Mouse (Mus musculus) hindbrain, embryonic 16.5 days (tissue): ENCODE results near the gene Snapin. TPM values are rescaled to one million over a fixed set of nuclear protein-coding genes. Genes with fewer than 3 reads are reported as not detected.

Source experiments
- ATAC-seq: fragments of 200-750 bp; cut with Nextera tagmentation; 2 replicates; pipeline ENCODE4 v1.8.0; 2017; ENCODE audit warnings: moderate TSS enrichment, moderate library complexity
- H3K27ac ChIP-seq: fragments of 300-500 bp; sonication (generic); 2 replicates; pipeline ENCODE4 v1.5.1; 2014; ENCODE audit warnings: low read depth, mild to moderate bottlenecking, control low read depth, low read length, moderate library complexity
- H3K27me3 ChIP-seq: fragments of 300-500 bp; sonication (generic); replicated peaks from 2 replicates; pipeline ENCODE4 v1.6.1; 2014; ENCODE audit warnings: low read length; ENCODE audit not compliant: control insufficient read depth, insufficient read depth
- H3K36me3 ChIP-seq: fragments of 300-500 bp; sonication (generic); 2 replicates; pipeline ENCODE4 v1.6.1; 2014; ENCODE audit warnings: mild to moderate bottlenecking, low read length, moderate library complexity, mixed read lengths; ENCODE audit not compliant: control insufficient read depth, insufficient read depth
- H3K4me1 ChIP-seq: fragments of 300-500 bp; sonication (generic); 2 replicates; pipeline ENCODE4 v1.6.1; 2014; ENCODE audit warnings: low read depth, low read length; ENCODE audit not compliant: control insufficient read depth, insufficient read depth
- H3K4me2 ChIP-seq: fragments of 300-500 bp; sonication (generic); 2 replicates; pipeline ENCODE4 v1.6.1; 2014; ENCODE audit warnings: mild to moderate bottlenecking, low read length, control low read depth, moderate library complexity
- H3K4me3 ChIP-seq: fragments of 300-500 bp; sonication (generic); 2 replicates; pipeline ENCODE4 v1.5.1; 2014; ENCODE audit warnings: mild to moderate bottlenecking, low read length, control low read depth, moderate library complexity
- H3K9ac ChIP-seq: fragments of 300-500 bp; sonication (generic); 2 replicates; pipeline ENCODE4 v1.6.1; 2014; ENCODE audit warnings: low read depth, mild to moderate bottlenecking, control low read depth, low read length, moderate library complexity
- H3K9me3 ChIP-seq: fragments of 300-500 bp; sonication (generic); 2 replicates; pipeline ENCODE4 v1.6.1; 2014; ENCODE audit warnings: mild to moderate bottlenecking, low read length, moderate library complexity; ENCODE audit not compliant: control insufficient read depth
- WGBS: fragments of 180-500 bp; shearing (Covaris S2); extraction: QIAGEN DNeasy Blood & Tissue Kit; methylation state at CpG from one replicate; pipeline ENCODE4 v1.1.7; 2014; 5-methylcytosine and 5-hydroxymethylcytosine counted together
- polyA plus RNA-seq: library from polyadenylated mRNA; unstranded; fragments of >200 nt; fragmentation: Nextera tagmentation; extraction: Ambion mirVana; gene quantifications from 2 replicates; pipeline ENCODE4 v1.2.1, GENCODE M21; 2015

Snapin gene
- polyA plus RNA-seq, 1 experiment from 2014 or later, result 98.1 TPM

DNA sequence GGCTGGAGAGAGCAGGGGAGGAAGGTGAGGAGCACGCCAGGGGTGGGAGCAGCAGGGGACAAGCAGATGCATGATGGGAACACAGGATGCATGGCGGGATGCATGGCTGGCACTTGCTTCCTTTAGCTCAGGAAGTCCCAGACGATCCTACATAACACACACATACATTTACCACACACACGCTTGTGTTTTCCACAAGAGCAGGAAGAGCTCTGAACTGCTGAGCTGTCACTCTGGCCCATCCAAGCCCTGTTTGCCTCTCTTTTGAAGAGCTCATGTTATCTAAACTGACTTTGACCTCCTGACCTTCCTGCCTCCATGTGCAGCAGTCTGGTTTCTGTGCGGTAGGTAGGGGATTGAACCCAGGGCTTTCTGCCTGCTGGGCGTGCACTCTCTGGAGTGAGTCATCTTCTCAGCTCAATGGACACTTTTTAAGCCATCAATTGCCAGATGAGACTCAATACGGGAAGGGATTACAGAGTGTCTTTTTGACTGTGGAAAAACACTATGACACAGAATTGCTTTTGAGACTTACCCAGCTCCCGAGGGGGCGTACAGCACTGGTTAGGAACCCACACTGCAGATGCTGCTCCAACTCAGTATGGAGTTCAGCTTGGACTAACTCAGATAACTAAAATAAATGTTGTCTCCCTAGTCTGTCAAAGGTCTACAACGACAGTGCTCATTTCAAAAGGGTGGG lies 39.3 kb downstream of the Snapin start:
- Histone ChIP-seq H3K9me3 (no peaks in the 10 kb centered on the region), H3K4me2 (no peak overlapping the region; the same call in 1 of the 2 replicates)

GRCm38 (mm10) chr3:90450874-90451273 lies 40.0 kb downstream of the Snapin start:
- peak overlapping the region; percentile 16; the same call in 1 of the 2 replicates for H3K4me2 ChIP-seq

More for the DNA sequence above, 39.3 kb downstream of the Snapin start:
- no peak overlapping the region for H3K4me3 ChIP-seq
- WGBS, result 58% methylated on average over 10 of the region's 10 CpGs
- H3K27ac ChIP-seq, result no peak overlapping the region
- no peaks in the 10 kb centered on the region for H3K27me3 ChIP-seq
- no peak overlapping the region for H3K9ac ChIP-seq
- H3K4me1 ChIP-seq, result peaks cover 6% of the 10 kb centered on the region
- no peaks in the 10 kb centered on the region for H3K36me3 ChIP-seq
- no peak for ATAC-seq

DNA sequence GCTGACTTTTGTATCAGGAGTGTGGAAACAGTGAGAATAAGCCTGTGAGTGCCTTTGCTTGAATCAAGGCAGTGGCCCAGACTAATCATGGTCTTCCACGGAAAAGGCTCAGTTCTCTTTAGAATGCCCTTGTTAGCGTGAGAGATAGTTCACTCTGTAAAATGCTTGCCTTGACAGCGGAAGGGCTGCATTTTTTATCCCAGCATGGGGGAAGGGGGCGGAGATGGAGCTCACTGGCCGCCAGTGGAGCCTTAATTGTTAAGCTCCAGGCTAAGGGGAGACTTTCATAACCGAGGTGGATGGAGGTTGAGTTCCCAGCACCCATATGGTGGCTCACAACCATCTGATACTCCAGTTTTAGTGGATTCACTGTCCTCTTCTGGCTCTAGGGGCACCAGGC lies 42.2 kb downstream of the Snapin start:
- WGBS, result 26% methylated on average over 6 of the region's 6 CpGs
- no peaks in the 10 kb centered on the region for H3K36me3 ChIP-seq
- ATAC-seq, result no peak
- H3K4me1 ChIP-seq, result peaks cover 15% of the 10 kb centered on the region
- no peak overlapping the region for H3K27ac ChIP-seq
- H3K9ac ChIP-seq, result no peak overlapping the region
- H3K4me2 ChIP-seq, result no peak overlapping the region
- H3K27me3 ChIP-seq, result no peaks in the 10 kb centered on the region
- no peaks in the 10 kb centered on the region for H3K9me3 ChIP-seq
- H3K4me3 ChIP-seq, result no peak overlapping the region

More at GRCm38 (mm10) chr3:90450874-90451273, 40.0 kb downstream of the Snapin start:
- Histone ChIP-seq H3K36me3 (no peaks in the 10 kb centered on the region), H3K4me3 (no peak overlapping the region), H3K9me3 (no peaks in the 10 kb centered on the region), H3K4me1 (peaks cover 11% of the 10 kb centered on the region), H3K9ac (no peak overlapping the region; the same call in 1 of the 2 replicates), H3K27me3 (no peaks in the 10 kb centered on the region), H3K27ac (no peak overlapping the region)
- no peak for ATAC-seq
- WGBS, result 44% methylated on average over 9 of the region's 12 CpGs

- 28% methylated on average over 7 of the region's 7 CpGs for WGBS
- peak overlapping the region; percentile 50 for H3K9ac ChIP-seq
These were observed 43.7 kb downstream of the Snapin start for GRCm38 (mm10) chr3:90447123-90447494.

DNA sequence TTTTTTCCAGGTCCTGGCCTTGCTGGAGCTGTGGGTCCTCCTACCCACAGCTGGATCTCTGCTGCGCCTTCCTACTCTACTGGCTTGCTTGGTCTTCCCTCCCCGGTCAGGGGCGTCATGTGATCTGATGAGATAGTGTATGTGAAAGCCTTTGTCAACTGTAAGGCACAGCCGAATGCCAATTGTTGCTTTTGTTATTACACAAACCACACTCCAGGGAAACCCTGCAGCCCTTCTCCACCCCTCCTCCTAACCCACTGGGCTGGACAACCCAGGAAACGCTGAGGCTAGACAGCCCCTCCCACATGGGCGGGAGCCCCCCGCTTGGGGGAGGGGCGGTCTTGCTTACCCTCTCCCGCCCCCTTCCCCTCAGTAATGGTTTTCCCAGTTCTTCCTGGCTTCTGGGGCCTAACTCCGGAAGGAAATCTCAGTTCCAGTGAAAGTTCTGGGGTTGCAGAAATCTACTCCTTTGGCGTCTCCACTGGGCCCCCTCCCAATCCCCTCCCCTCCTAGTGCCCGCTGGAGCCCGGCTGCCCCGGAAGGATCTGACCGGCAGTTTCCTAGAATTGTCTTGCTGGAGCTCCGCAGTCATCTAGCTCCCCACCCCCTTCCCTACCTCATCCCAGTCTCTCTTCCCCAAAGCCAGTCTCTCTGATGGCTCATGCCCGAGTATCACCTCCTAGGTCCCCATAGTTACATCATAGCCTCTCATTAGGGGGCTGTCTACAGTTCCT lies 44.3 kb downstream of the Snapin start:
- Histone ChIP-seq H3K36me3 (no peaks in the 10 kb centered on the region), H3K4me2 (peak overlapping the region; percentile 65), H3K9ac (peak overlapping the region; percentile 50), H3K27me3 (no peaks in the 10 kb centered on the region), H3K4me1 (peaks cover 15% of the 10 kb centered on the region), H3K4me3 (peak overlapping the region; percentile 34), H3K9me3 (no peaks in the 10 kb centered on the region), H3K27ac (peak overlapping the region; percentile 80)
- ATAC-seq, result peak; percentile 95
- WGBS, result under 1% methylated on average over 17 of the region's 17 CpGs

More at GRCm38 (mm10) chr3:90447123-90447494, 43.7 kb downstream of the Snapin start:
- Histone ChIP-seq H3K4me1 (peaks cover 15% of the 10 kb centered on the region), H3K4me3 (peak overlapping the region; percentile 34), H3K27me3 (no peaks in the 10 kb centered on the region), H3K36me3 (no peaks in the 10 kb centered on the region), H3K27ac (peak overlapping the region; percentile 80), H3K4me2 (peak overlapping the region; percentile 65), H3K9me3 (no peaks in the 10 kb centered on the region)
- 0 out of 2 replicates have a peak, but pooled peaks have one; percentile 17 for ATAC-seq

DNA sequence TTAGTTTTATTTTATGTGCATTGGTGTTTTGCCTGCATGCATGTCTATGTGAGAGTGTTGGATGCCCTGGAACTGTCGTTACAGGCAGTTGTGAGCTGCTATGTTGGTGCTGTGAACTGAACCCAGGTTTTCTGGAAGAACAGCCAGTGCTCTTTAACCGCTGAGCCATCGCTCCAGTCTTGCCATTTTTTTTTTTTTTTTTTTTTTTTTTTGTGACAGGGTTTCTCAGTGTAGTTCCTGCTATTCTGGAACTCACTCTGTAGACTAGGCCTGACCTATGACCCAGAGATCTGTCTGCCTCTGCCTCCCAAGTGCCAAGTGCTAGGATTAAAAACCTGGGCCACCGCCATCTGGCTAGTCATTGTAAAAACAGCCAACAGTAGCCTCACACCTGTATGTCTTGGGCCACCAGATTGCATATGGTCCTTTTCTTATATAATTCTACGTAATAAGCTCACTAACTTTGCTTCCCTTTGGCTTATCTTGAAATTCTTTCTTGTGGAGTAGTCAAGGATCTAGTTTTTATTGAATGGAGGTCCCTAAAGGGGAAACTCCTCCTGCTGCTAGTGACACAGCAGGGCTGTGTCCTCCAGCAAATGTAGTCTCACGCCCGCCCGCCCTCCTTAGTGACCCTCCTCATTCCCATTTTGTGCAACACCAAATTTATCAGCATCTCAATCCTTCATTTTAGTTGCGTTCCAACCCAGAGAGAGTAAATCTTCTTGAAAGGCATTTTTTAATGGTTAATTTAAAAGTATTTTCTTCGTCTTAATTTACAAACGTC lies 45.2 kb downstream of the Snapin start:
- Histone ChIP-seq H3K9me3 (no peaks in the 10 kb centered on the region), H3K4me2 (peak overlapping the region; percentile 65), H3K9ac (no peak overlapping the region), H3K4me1 (peaks cover 15% of the 10 kb centered on the region), H3K36me3 (no peaks in the 10 kb centered on the region), H3K27ac (peak overlapping the region; percentile 75), H3K4me3 (peak overlapping the region; percentile 17; the same call in 1 of the 2 replicates), H3K27me3 (no peaks in the 10 kb centered on the region)
- no peak for ATAC-seq
- 55% methylated on average over 11 of the region's 11 CpGs for WGBS

DNA sequence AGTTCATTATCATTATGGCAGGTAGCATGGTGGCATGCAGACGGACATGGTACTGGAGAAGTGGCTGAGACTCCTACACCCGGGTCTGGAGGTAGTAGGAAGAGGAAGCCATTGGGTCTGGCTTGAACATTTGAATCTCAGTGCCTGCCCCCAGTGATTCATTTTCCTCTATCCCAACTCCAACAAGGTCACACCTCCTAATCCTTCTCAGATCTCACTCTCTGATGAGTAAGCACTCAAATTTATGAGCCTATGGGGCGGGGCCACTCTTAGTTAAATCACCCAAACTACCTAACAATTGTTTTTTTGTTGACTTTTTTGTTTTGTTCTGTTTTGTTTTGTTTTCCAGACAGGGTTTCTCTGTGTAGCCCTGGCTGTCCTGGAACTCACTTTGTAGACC lies 46.9 kb downstream of the Snapin start:
- no peak for ATAC-seq
- no peak overlapping the region for H3K4me3 ChIP-seq
- H3K4me1 ChIP-seq, result peaks cover 15% of the 10 kb centered on the region
- no peak overlapping the region for H3K9ac ChIP-seq
- WGBS, result 95% methylated on average over 3 of the region's 3 CpGs
- H3K27me3 ChIP-seq, result no peaks in the 10 kb centered on the region
- H3K36me3 ChIP-seq, result no peaks in the 10 kb centered on the region
- H3K27ac ChIP-seq, result no peak overlapping the region
- H3K9me3 ChIP-seq, result no peaks in the 10 kb centered on the region
- no peak overlapping the region for H3K4me2 ChIP-seq

DNA sequence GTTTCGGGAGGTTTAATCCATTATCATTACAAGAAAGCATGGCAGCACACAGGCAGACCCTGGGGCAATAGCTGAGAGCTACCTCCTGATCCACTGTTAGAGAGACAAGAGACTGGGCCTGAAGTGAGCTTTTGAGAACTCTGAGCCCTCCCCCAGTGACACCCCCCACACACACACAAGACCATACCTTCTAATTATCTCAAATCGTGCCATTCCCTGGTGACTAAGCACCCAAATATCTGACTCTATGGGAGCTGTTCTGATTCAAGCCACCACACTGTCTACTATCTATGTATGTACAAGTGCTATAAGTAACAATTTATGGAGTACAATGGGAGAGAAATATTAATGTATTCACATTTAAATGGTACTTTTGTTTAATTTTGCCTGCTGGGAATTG lies 50.1 kb downstream of the Snapin start:
- Histone ChIP-seq H3K9me3 (no peaks in the 10 kb centered on the region), H3K36me3 (no peaks in the 10 kb centered on the region), H3K4me1 (peaks cover 2% of the 10 kb centered on the region), H3K27ac (no peak overlapping the region), H3K4me3 (no peak overlapping the region), H3K4me2 (no peak overlapping the region), H3K9ac (no peak overlapping the region), H3K27me3 (no peaks in the 10 kb centered on the region)
- WGBS, result 93% methylated on average over 2 of the region's 2 CpGs
- ATAC-seq, result no peak
